ENCODE assay signal across 8 mouse cellular contexts in genomic region chr15:11906571-11907531, GRCm38 (mm10). TPM values are rescaled to one million over a fixed set of nuclear protein-coding genes. Genes with fewer than 3 reads are reported as not detected.
DNase-seq lines count a peak whose midpoint lies in the region; ATAC-seq and TF ChIP-seq lines count a peak whose summit lies in the region.

Gene Npr3 (minus strand): TSS chr15:11907287.

- H3K4me1 ChIP-seq in hindbrain, postnatal 0 days (ENCODE audit: insufficient read depth, low read length): peaks cover 9% of the 10 kb centered on the region; the same call in 1 of the 2 replicates

- peak within 1 kb of the TSS; percentile 51 for H3K4me3 ChIP-seq in hindbrain, postnatal 0 days (ENCODE audit: low read length)

- no peaks in the 10 kb centered on the region for H3K9me3 ChIP-seq in hindbrain, postnatal 0 days (ENCODE audit: low read length)

- H3K4me2 ChIP-seq in hindbrain, postnatal 0 days (ENCODE audit: low read depth, low read length): peak within 1 kb of the TSS; percentile 92

- in situ Hi-C loops in Patski (cut with MboI; ENCODE audit: low pct_unique_long_range_greater_than_20kb): loop anchor here (5.0 kb wide), 2 partner anchors 60 to 500 kb away; no protein-coding TSS in a partner anchor

- no peak for DNase-seq in Patski (ENCODE audit: low read depth, low spot score)
- DNase-seq in brain, embryonic 14.5 days (ENCODE audit: low read depth): peak; percentile 78
- peak; percentile 41 for DNase-seq in gastrocnemius, postnatal 10 days
- peak; percentile 75 for DNase-seq in hindbrain, postnatal 0 days (ENCODE audit: low spot score)
- DNase-seq in left cerebral cortex, postnatal 14 days (ENCODE audit: low spot score in 2 of 2): peak; percentile 66 to 69
- peak; percentile 6 for DNase-seq in splenic B cell, adult 2 months (ENCODE audit: low read depth, low spot score)

- POLR2A ChIA-PET in Patski (lab: Charles Lee): interaction anchor here (0.7 to 1.0 kb wide), 3 partner anchors 132 to 153 kb away, joined by 3 to 6 read pairs (median 3); no protein-coding TSS in a partner anchor

- peak within 1 kb of the TSS; percentile 37 for H3K9ac ChIP-seq in hindbrain, postnatal 0 days (replicated peaks; ENCODE audit: low read length)

- CTCF ChIA-PET in Patski (lab: Charles Lee): interaction anchor here (0.7 to 6.1 kb wide), 4 partner anchors 16 to 154 kb away, joined by 3 to 46 read pairs (median 4); no protein-coding TSS in a partner anchor

- WGBS in hindbrain, postnatal 0 days: under 1% methylated on average over 42 of the region's 42 CpGs

- no peak for TF ChIP-seq POLR2A in brain, embryonic 14.5 days (IDR thresholded peaks at IDR 0.05; ENCODE audit: borderline replicate concordance, extremely low read depth, insufficient read depth, insufficient read length, poor library complexity, severe bottlenecking)

- intact Hi-C loops in left cerebral cortex, postnatal 14 days (cut with DNase I): loop anchor here (2.0 to 5.0 kb wide), 2 partner anchors 154 to 500 kb away; no protein-coding TSS in a partner anchor

- no peaks in the 10 kb centered on the region for H3K27me3 ChIP-seq in Patski
- H3K27me3 ChIP-seq in hindbrain, postnatal 0 days (ENCODE audit: insufficient read depth, low read length): peaks cover 29% of the 10 kb centered on the region
- H3K27me3 ChIP-seq in splenic B cell, adult 2 months (ENCODE audit: control insufficient read depth, insufficient read depth, low read length, poor library complexity, severe bottlenecking): no peaks in the 10 kb centered on the region

- TF ChIP-seq CTCF in Patski (IDR thresholded peaks at IDR 0.05): no peak
- peak; percentile 56; the same call in 1 of the 2 replicates for TF ChIP-seq CTCF in brain, embryonic 14.5 days (IDR thresholded peaks at IDR 0.05; ENCODE audit: borderline replicate concordance, extremely low read depth, insufficient read depth, insufficient read length)
- peak; percentile 56 for TF ChIP-seq CTCF in hindbrain, postnatal 0 days (IDR thresholded peaks at IDR 0.05; ENCODE audit: low read depth)

- no peak within 1 kb of the TSS for H3K27ac ChIP-seq in hindbrain, postnatal 0 days

- H3K36me3 ChIP-seq in hindbrain, postnatal 0 days (ENCODE audit: insufficient read depth, low read length): no peaks in the 10 kb centered on the region
- no peaks in the 10 kb centered on the region for H3K36me3 ChIP-seq in splenic B cell, adult 2 months (ENCODE audit: control insufficient read depth, insufficient read depth, low read length, poor library complexity, severe bottlenecking)

- ATAC-seq in Patski: peak; percentile 67
- ATAC-seq in hindbrain, postnatal 0 days: no peak
- ATAC-seq in megakaryocyte progenitor cell, adult 5-6 weeks (replicated peaks; ENCODE audit: poor library complexity): peak; percentile 59
- ATAC-seq in cerebellum, adult (ENCODE audit: insufficient number of reproducible peaks, low FRiP score, low TSS enrichment): no peak

RNA-seq across cellular contexts. Expression of gene Npr3, which starts in this region (rescaled TPM):
- 15.9 TPM for polyA plus RNA-seq in Patski (2021)
- 2.1 and 4.7 TPM in 2 replicates for polyA plus RNA-seq in brain, embryonic 14.5 days (2012; rRNA removed)
- total RNA-seq in gastrocnemius, postnatal 10 days (2021): 10 to 100 TPM; 10.6 to 11.2 TPM
- total RNA-seq in hindbrain, postnatal 0 days (2014; rRNA removed): 1.3 and 2.9 TPM in 2 replicates
- polyA plus RNA-seq in hindbrain, postnatal 0 days (2015; fragmentation: Nextera tagmentation; extraction: Ambion mirVana): 0.66 and 0.74 TPM in 2 replicates
- total RNA-seq in left cerebral cortex, postnatal 14 days (2021): 10 to 100 TPM; 10.8 to 13.4 TPM
- total RNA-seq in megakaryocyte progenitor cell, adult 5-6 weeks (2015): not detected in 2 replicates
- total RNA-seq in megakaryocyte progenitor cell, adult 5-6 weeks (2017): not detected in 2 replicates

Comparison
In these comparisons a context has a peak if more than half of its experiments do, and no peak if none do; other contexts are left out.
1. Peak in ATAC-seq in megakaryocyte progenitor cell, adult 5-6 weeks; RNA of the gene not detected or under 1 TPM.